Mouse (Mus musculus) heart, adult 2 months (tissue): ENCODE data around the gene Anapc7. TPM values are rescaled to one million over a fixed set of nuclear protein-coding genes. Genes with fewer than 3 reads are reported as not detected.

Experiments used
- DNase-seq, 2 experiments: peaks; one replicate each; pipeline ENCODE4 v3.0.0; 2021
- H3K27ac ChIP-seq: fragments of 200-600 bp; 2 replicates; pipeline ENCODE4 v1.8.1; 2022
- H3K27me3 ChIP-seq: fragments of 200-500 bp; 2 replicates; pipeline ENCODE4 v1.6.1; 2012; ENCODE audit warnings: mild to moderate bottlenecking, low read length, inconsistent platforms, mixed read lengths; ENCODE audit not compliant: control insufficient read depth, insufficient read depth
- H3K36me3 ChIP-seq: fragments of 200-500 bp; 2 replicates; pipeline ENCODE4 v1.6.1; 2012; ENCODE audit warnings: low read length, inconsistent platforms; ENCODE audit not compliant: control insufficient read depth, insufficient read depth
- H3K4me1 ChIP-seq: fragments of 200-500 bp; 2 replicates; pipeline ENCODE4 v1.6.1; 2011; ENCODE audit warnings: low read length; ENCODE audit not compliant: control insufficient read depth, insufficient read depth
- H3K4me3 ChIP-seq: fragments of 200-600 bp; 2 replicates; pipeline ENCODE4 v1.8.1; 2022
- H3K79me2 ChIP-seq: fragments of 200-500 bp; replicated peaks from 2 replicates; pipeline ENCODE4 v1.6.1; 2012; ENCODE audit warnings: mild to moderate bottlenecking, inconsistent platforms, low read length, moderate library complexity, mixed read lengths; ENCODE audit not compliant: control insufficient read depth, insufficient read depth
- H3K9ac ChIP-seq: fragments of 200-500 bp; 2 replicates; pipeline ENCODE4 v1.6.1; 2012; ENCODE audit warnings: low read depth, mild to moderate bottlenecking, control low read depth, inconsistent platforms, low read length, mixed read lengths
- CTCF ChIP-seq: fragments of 200-600 bp; IDR thresholded peaks from 2 replicates; pipeline ENCODE4 v1.8.1; 2022; ENCODE audit warnings: antibody characterized with exemption, mild to moderate bottlenecking, moderate library complexity
- EP300 ChIP-seq: fragments of 200-500 bp; IDR thresholded peaks from 2 replicates; pipeline ENCODE4 v1.6.1; 2011; ENCODE audit warnings: low read depth, low read length, control low read depth; ENCODE audit not compliant: insufficient read depth
- POLR2A ChIP-seq: fragments of 200-500 bp; IDR thresholded peaks from 2 replicates; pipeline ENCODE4 v1.6.1; 2011; ENCODE audit warnings: mild to moderate bottlenecking, low read depth, low read length, control low read depth; ENCODE audit not compliant: insufficient read depth
- WGBS: fragments of 180-500 bp; shearing (Covaris S2); methylation state at CpG from one replicate; pipeline ENCODE4 v1.1.7; 2018; 5-methylcytosine and 5-hydroxymethylcytosine counted together
- intact Hi-C: fragments of 180-260 bp; cut with DNase I; formaldehyde crosslinking; loops from one replicate; pipeline ENCODE4 v1.15.1; 2025
- polyA plus RNA-seq: library from polyadenylated mRNA; depleted of rRNA; stranded (reverse); fragments of >200 nt; gene quantifications from 2 replicates; pipeline ENCODE4 v1.2.3, GENCODE M21; 2012
- total RNA-seq, 2 experiments: library from RNA; stranded (reverse); gene quantifications; 2 replicates each; pipeline ENCODE4 v1.2.3; 2021

The Anapc7 gene
- total and polyA plus RNA-seq, 3 experiments: 23.2 to 27.1 (median 25.9) TPM

- Histone ChIP-seq H3K27me3 (no peaks in the 10 kb centered on the region), H3K79me2 (no peaks in the 10 kb centered on the region), H3K9ac (no peak overlapping the region), H3K27ac (peak overlapping the region; percentile 7; the same call in 1 of the 2 replicates), H3K36me3 (peaks cover 8% of the 10 kb centered on the region), H3K4me3 (no peak overlapping the region), H3K4me1 (no peaks in the 10 kb centered on the region)
- no peak for TF ChIP-seq EP300
- TF ChIP-seq POLR2A: no peak
- TF ChIP-seq CTCF: peak; percentile 23
- no peak for DNase-seq
- intact Hi-C loops: no loop called here
- 75% methylated on average over 5 of the region's 5 CpGs for WGBS
These were observed 27.4 kb downstream of the Anapc7 start for GRCm38 (mm10) chr5:122448869-122449268.

- H3K36me3 ChIP-seq: peaks cover 8% of the 10 kb centered on the region
- intact Hi-C loops: loop anchor here (5.0 kb wide), 1 partner anchor 48 kb away; no protein-coding TSS in a partner anchor
- DNase-seq: no peak
These were observed 28.5 kb downstream of the Anapc7 start for GRCm38 (mm10) chr5:122449946-122450345.

DNA sequence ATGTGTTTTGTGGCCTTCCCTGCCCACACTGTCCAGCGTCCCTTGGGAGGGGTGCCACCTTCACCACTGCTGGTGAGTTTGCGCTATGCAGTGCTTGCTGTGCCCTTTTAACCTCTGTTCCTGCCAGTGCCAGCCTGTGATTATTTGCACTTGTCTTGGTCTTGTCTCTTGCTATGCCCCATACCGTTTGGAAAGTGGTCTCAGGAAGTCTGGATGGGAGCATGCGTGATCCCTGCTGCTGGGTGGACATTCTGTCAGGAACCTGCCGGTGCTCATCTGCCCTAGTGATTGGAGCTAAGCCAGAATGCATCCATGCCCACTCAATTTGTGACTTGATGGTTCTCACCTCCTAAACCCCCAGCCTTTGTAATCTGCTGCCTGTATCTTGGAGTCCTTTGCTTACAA, 29.4 kb downstream of the Anapc7 start:
- H3K36me3 ChIP-seq: peaks cover 8% of the 10 kb centered on the region
- no peaks in the 10 kb centered on the region for H3K79me2 ChIP-seq
- no peak overlapping the region; the same call in 1 of the 2 replicates for H3K27ac ChIP-seq
- 46% methylated on average over 5 of the region's 5 CpGs for WGBS
- intact Hi-C loops: loop anchor here (5.0 kb wide), 1 partner anchor 49 kb away; no protein-coding TSS in a partner anchor
- H3K9ac ChIP-seq: no peak overlapping the region
- TF ChIP-seq POLR2A: peak; percentile 83; the same call in 1 of the 2 replicates
- peak; percentile 96 for TF ChIP-seq EP300
- peak; percentile 7; the same call in 1 of the 2 replicates for TF ChIP-seq CTCF
- peak in 1 of 2 experiments; percentile 51 for DNase-seq
- no peak overlapping the region for H3K4me3 ChIP-seq
- no peaks in the 10 kb centered on the region for H3K4me1 ChIP-seq
- H3K27me3 ChIP-seq: no peaks in the 10 kb centered on the region

More at GRCm38 (mm10) chr5:122449946-122450345, 28.5 kb downstream of the Anapc7 start:
- H3K27me3 ChIP-seq: no peaks in the 10 kb centered on the region
- TF ChIP-seq EP300 (peak; percentile 60; the same call in 1 of the 2 replicates), POLR2A (peak; percentile 53), CTCF (no peak)
- H3K27ac ChIP-seq: no peak overlapping the region
- H3K9ac ChIP-seq: no peak overlapping the region
- 38% methylated on average over 7 of the region's 7 CpGs for WGBS
- H3K4me3 ChIP-seq: no peak overlapping the region
- H3K4me1 ChIP-seq: no peaks in the 10 kb centered on the region
- H3K79me2 ChIP-seq: no peaks in the 10 kb centered on the region

GRCm38 (mm10) chr5:122451324-122451723, 29.8 kb downstream of the Anapc7 start:
- Histone ChIP-seq H3K27ac (no peak overlapping the region; the same call in 1 of the 2 replicates), H3K36me3 (peaks cover 10% of the 10 kb centered on the region), H3K79me2 (no peaks in the 10 kb centered on the region), H3K4me1 (no peaks in the 10 kb centered on the region), H3K9ac (no peak overlapping the region), H3K4me3 (no peak overlapping the region), H3K27me3 (no peaks in the 10 kb centered on the region)
- intact Hi-C loops: loop anchor here (5.0 kb wide), 1 partner anchor 49 kb away; no protein-coding TSS in a partner anchor
- TF ChIP-seq CTCF (no peak), POLR2A (no peak), EP300 (no peak)
- WGBS: 58% methylated on average over 5 of the region's 5 CpGs
- no peak for DNase-seq

GRCm38 (mm10) chr5:122452194-122452593, 30.7 kb downstream of the Anapc7 start:
- peak; percentile 89 for TF ChIP-seq EP300
- TF ChIP-seq POLR2A: peak; percentile 42
- TF ChIP-seq CTCF: no peak
- Histone ChIP-seq H3K27me3 (no peaks in the 10 kb centered on the region), H3K27ac (no peak overlapping the region; the same call in 1 of the 2 replicates), H3K4me1 (no peaks in the 10 kb centered on the region), H3K4me3 (no peak overlapping the region), H3K36me3 (peaks cover 10% of the 10 kb centered on the region), H3K9ac (0 out of 2 replicates have a peak overlapping the region, but pooled peaks have one; percentile 0), H3K79me2 (no peaks in the 10 kb centered on the region)
- no peak for DNase-seq
- intact Hi-C loops: loop anchor here (5.0 kb wide), 1 partner anchor 50 kb away; no protein-coding TSS in a partner anchor
- WGBS: 53% methylated on average over 7 of the region's 7 CpGs

GRCm38 (mm10) chr5:122453188-122453587, 31.7 kb downstream of the Anapc7 start:
- WGBS: 57% methylated on average over 6 of the region's 6 CpGs
- no peak overlapping the region for H3K4me3 ChIP-seq
- peaks cover 13% of the 10 kb centered on the region for H3K36me3 ChIP-seq
- DNase-seq: no peak
- intact Hi-C loops: loop anchor here (5.0 kb wide), 1 partner anchor 51 kb away; no protein-coding TSS in a partner anchor
- TF ChIP-seq EP300 (peak; percentile 41; the same call in 1 of the 2 replicates), POLR2A (peak; percentile 8; the same call in 1 of the 2 replicates), CTCF (no peak)
- no peaks in the 10 kb centered on the region for H3K27me3 ChIP-seq
- H3K27ac ChIP-seq: no peak overlapping the region
- H3K9ac ChIP-seq: no peak overlapping the region
- no peaks in the 10 kb centered on the region for H3K79me2 ChIP-seq
- no peaks in the 10 kb centered on the region for H3K4me1 ChIP-seq
